Mouse (Mus musculus) hindbrain, embryonic 13.5 days (tissue): ENCODE data around the gene Cd40. TPM values are rescaled to one million over a fixed set of nuclear protein-coding genes. Genes with fewer than 3 reads are reported as not detected.
A peak's percentile ranks its signal among the peaks of the same experiment; 100 is the strongest.

Experiments
- ATAC-seq: fragments of 200-750 bp; cut with Nextera tagmentation; 2 replicates; pipeline ENCODE4 v1.8.0; 2017; ENCODE audit warnings: moderate TSS enrichment; ENCODE audit not compliant: low FRiP score
- H3K27ac ChIP-seq: fragments of 300-500 bp; sonication (generic); 2 replicates; pipeline ENCODE4 v1.5.1; 2015; ENCODE audit warnings: inconsistent platforms, mild to moderate bottlenecking, moderate library complexity
- H3K27me3 ChIP-seq: fragments of 300-500 bp; sonication (generic); 2 replicates; pipeline ENCODE4 v1.6.1; 2015; ENCODE audit warnings: mild to moderate bottlenecking, inconsistent platforms
- H3K36me3 ChIP-seq: fragments of 300-500 bp; sonication (generic); 2 replicates; pipeline ENCODE4 v1.6.1; 2015; ENCODE audit warnings: mild to moderate bottlenecking, inconsistent platforms
- H3K4me1 ChIP-seq: fragments of 300-500 bp; sonication (generic); replicated peaks from 2 replicates; pipeline ENCODE4 v1.6.1; 2015; ENCODE audit warnings: inconsistent platforms
- H3K4me2 ChIP-seq: fragments of 300-500 bp; sonication (generic); 2 replicates; pipeline ENCODE4 v1.6.1; 2015; ENCODE audit warnings: inconsistent platforms, mild to moderate bottlenecking, moderate library complexity
- H3K4me3 ChIP-seq: fragments of 300-500 bp; sonication (generic); 2 replicates; pipeline ENCODE4 v1.5.1; 2015; ENCODE audit warnings: mild to moderate bottlenecking, inconsistent platforms
- H3K9ac ChIP-seq: fragments of 300-500 bp; sonication (generic); 2 replicates; pipeline ENCODE4 v1.6.1; 2015; ENCODE audit warnings: mild to moderate bottlenecking, inconsistent platforms
- H3K9me3 ChIP-seq: fragments of 300-500 bp; sonication (generic); 2 replicates; pipeline ENCODE4 v1.6.1; 2016; ENCODE audit warnings: inconsistent platforms
- WGBS: fragments of 180-500 bp; shearing (Covaris S2); methylation state at CpG from one replicate; pipeline ENCODE4 v1.1.7; 2015; 5-methylcytosine and 5-hydroxymethylcytosine counted together
- polyA plus RNA-seq: library from polyadenylated mRNA; unstranded; fragments of >200 nt; fragmentation: Nextera tagmentation; extraction: Ambion mirVana; gene quantifications from 2 replicates; pipeline ENCODE4 v1.2.1, GENCODE M21; 2015

Cd40 gene
- polyA plus RNA-seq, 1 experiment from 2014 or later = 8.6 TPM

DNA sequence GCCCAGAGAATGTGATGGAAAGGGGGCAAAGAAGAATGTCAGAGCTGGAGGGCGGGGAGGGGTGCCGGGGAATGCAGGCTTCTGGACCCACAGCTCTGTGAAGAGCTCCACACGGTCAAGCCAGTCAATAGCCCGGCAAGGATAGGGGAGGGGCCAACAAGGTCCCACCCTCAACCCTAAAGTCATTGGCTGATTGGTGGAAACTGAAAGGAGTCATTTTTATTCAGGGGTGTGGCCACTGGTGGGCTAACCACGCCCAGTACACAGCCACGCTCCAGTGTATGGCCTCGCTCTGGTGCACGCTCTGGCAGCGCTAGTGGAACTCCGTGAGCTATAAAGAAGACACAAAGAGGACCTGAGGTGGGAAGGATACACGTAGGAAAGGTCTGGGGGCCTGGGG, 58.3 kb downstream of the Cd40 start:
- no peak overlapping the region for H3K4me3 ChIP-seq
- no peaks in the 10 kb centered on the region for H3K9me3 ChIP-seq
- H3K27ac ChIP-seq = no peak overlapping the region
- 23% methylated on average over 11 of the region's 11 CpGs for WGBS
- H3K27me3 ChIP-seq = peaks cover 92% of the 10 kb centered on the region
- H3K36me3 ChIP-seq = no peaks in the 10 kb centered on the region
- 0 out of 2 replicates have a peak, but pooled peaks have one; percentile 18 for ATAC-seq
- no peak overlapping the region for H3K4me2 ChIP-seq
- H3K4me1 ChIP-seq = peaks cover 39% of the 10 kb centered on the region
- H3K9ac ChIP-seq = no peak overlapping the region

DNA sequence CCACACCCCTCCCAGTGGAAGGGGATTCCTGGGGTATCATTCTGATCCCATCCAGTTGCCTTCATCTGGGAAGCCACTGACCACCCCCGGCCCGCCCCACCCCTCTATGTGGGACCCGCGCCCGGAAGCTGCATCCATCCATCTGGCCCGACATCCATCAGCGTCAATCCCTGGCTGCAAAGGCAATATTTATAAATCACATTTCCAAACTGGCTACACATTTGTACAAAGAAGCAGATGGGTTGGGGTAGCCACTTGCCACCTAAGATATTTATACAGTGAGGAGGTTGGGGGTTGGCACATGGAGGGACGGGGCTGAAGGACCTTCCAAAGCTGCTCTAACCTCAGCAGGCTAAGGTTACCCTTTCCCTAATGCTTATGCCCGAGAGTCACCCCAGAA, 65.3 kb downstream of the Cd40 start:
- Histone ChIP-seq H3K4me2 (no peak overlapping the region), H3K4me3 (no peak overlapping the region), H3K9me3 (no peaks in the 10 kb centered on the region), H3K4me1 (peaks cover 47% of the 10 kb centered on the region), H3K27me3 (peaks cover 37% of the 10 kb centered on the region), H3K27ac (peak overlapping the region; percentile 64), H3K9ac (0 out of 2 replicates have a peak overlapping the region, but pooled peaks have one; percentile 4), H3K36me3 (peaks cover 5% of the 10 kb centered on the region)
- ATAC-seq = peak; percentile 53; the same call in 1 of the 2 replicates
- 67% methylated on average over 9 of the region's 9 CpGs for WGBS

- peaks cover 37% of the 10 kb centered on the region for H3K27me3 ChIP-seq
- 0 out of 2 replicates have a peak overlapping the region, but pooled peaks have one; percentile 4 for H3K9ac ChIP-seq
- peaks cover 48% of the 10 kb centered on the region for H3K4me1 ChIP-seq
- H3K27ac ChIP-seq = peak overlapping the region; percentile 64
- peak; percentile 18; the same call in 1 of the 2 replicates for ATAC-seq
- 34% methylated on average over 10 of the region's 10 CpGs for WGBS
- H3K9me3 ChIP-seq = no peaks in the 10 kb centered on the region
- no peak overlapping the region for H3K4me2 ChIP-seq
- H3K4me3 ChIP-seq = no peak overlapping the region
- peaks cover 5% of the 10 kb centered on the region for H3K36me3 ChIP-seq
Observed at GRCm38 (mm10) chr2:165121206-165121840, 65.9 kb downstream of the Cd40 start.

Other genes starting within 250 kb of the Cd40 start
- gene Zswim1, start 232.9 kb upstream of the Cd40 start, polyA plus RNA-seq = 23.9 and 24.3 TPM in 2 replicates
- not detected in 2 replicates for gene Spata25, start 227.1 kb upstream of the Cd40 start, polyA plus RNA-seq
- gene Ctsa, start 222.8 kb upstream of the Cd40 start, polyA plus RNA-seq = 101 and 109 TPM in 2 replicates
- gene Neurl2, start 222.2 kb upstream of the Cd40 start, polyA plus RNA-seq = 5.4 and 5.9 TPM in 2 replicates
- 123 and 127 TPM in 2 replicates for gene Pltp, start 197.9 kb upstream of the Cd40 start, polyA plus RNA-seq
- 87.8 and 95.3 TPM in 2 replicates for gene Pcif1, start 176.3 kb upstream of the Cd40 start, polyA plus RNA-seq
- 13.1 and 13.9 TPM in 2 replicates for gene Zfp335, start 143.9 kb upstream of the Cd40 start, polyA plus RNA-seq
- 23.8 and 25.2 TPM in 2 replicates for gene Mmp9, start 114.8 kb upstream of the Cd40 start, polyA plus RNA-seq
- 21.4 and 22.1 TPM in 2 replicates for gene Slc12a5, start 94.8 kb upstream of the Cd40 start, polyA plus RNA-seq
- gene Ncoa5, start 20.8 kb upstream of the Cd40 start, polyA plus RNA-seq = 119 and 128 TPM in 2 replicates
- gene 1700025C18Rik, start 35.1 kb downstream of the Cd40 start, polyA plus RNA-seq = not detected in 2 replicates
- gene Cdh22, start 179.2 kb downstream of the Cd40 start, polyA plus RNA-seq = 9.4 and 11.4 TPM in 2 replicates
- gene Slc35c2, start 232.2 kb downstream of the Cd40 start, polyA plus RNA-seq = 61.5 and 68.1 TPM in 2 replicates